Mouse (Mus musculus) thymus, adult 2 months (tissue): Measurements from ENCODE around the gene Meis3. TPM values are rescaled to one million over a fixed set of nuclear protein-coding genes. Genes with fewer than 3 reads are reported as not detected.
A peak's percentile ranks its signal among the peaks of the same experiment; 100 is the strongest.

Source experiments
- DNase-seq: peaks from one replicate; pipeline ENCODE4 v3.0.0; 2021
- H3K27ac ChIP-seq: fragments of 200-500 bp; 2 replicates; pipeline ENCODE4 v1.5.1; 2012; ENCODE audit warnings: low read length, control low read depth; ENCODE audit not compliant: control insufficient read depth, insufficient read depth
- H3K27me3 ChIP-seq: fragments of 200-500 bp; 2 replicates; pipeline ENCODE4 v1.6.1; 2012; ENCODE audit warnings: mild to moderate bottlenecking, low read length, moderate library complexity, mixed read lengths; ENCODE audit not compliant: control insufficient read depth, insufficient read depth
- H3K36me3 ChIP-seq: fragments of 200-500 bp; 2 replicates; pipeline ENCODE4 v1.6.1; 2012; ENCODE audit warnings: mild to moderate bottlenecking, low read length, moderate library complexity; ENCODE audit not compliant: control insufficient read depth, insufficient read depth
- H3K4me1 ChIP-seq: fragments of 200-500 bp; replicated peaks from 2 replicates; pipeline ENCODE4 v1.6.1; 2012; ENCODE audit warnings: low read length; ENCODE audit not compliant: control insufficient read depth, insufficient read depth
- H3K4me3 ChIP-seq: fragments of 200-500 bp; 2 replicates; pipeline ENCODE4 v1.5.1; 2012; ENCODE audit warnings: mild to moderate bottlenecking, low read length, control low read depth, moderate library complexity; ENCODE audit not compliant: control insufficient read depth, insufficient read depth
- CTCF ChIP-seq: fragments of 200-500 bp; IDR thresholded peaks from 2 replicates; pipeline ENCODE4 v1.5.1; 2012; ENCODE audit warnings: mild to moderate bottlenecking, control low read depth, low read length, moderate library complexity, borderline replicate concordance; ENCODE audit not compliant: control insufficient read depth, poor library complexity, insufficient read depth; ENCODE audit errors: extremely low read depth
- POLR2A ChIP-seq: fragments of 200-500 bp; IDR thresholded peaks from 2 replicates; pipeline ENCODE4 v1.6.1; 2012; ENCODE audit warnings: mild to moderate bottlenecking, low read length, control low read depth, moderate library complexity; ENCODE audit not compliant: control insufficient read depth, poor library complexity, insufficient read depth; ENCODE audit errors: extremely low read depth
- WGBS: fragments of 180-500 bp; shearing (Covaris S2); methylation state at CpG from one replicate; pipeline ENCODE4 v1.1.7; 2018; 5-methylcytosine and 5-hydroxymethylcytosine counted together
- polyA plus RNA-seq: library from polyadenylated mRNA; depleted of rRNA; stranded (reverse); fragments of >200 nt; gene quantifications from 2 replicates; pipeline ENCODE4 v1.2.3, GENCODE M21; 2012

Gene Meis3
- polyA plus RNA-seq, 1 experiment: 65.2 TPM

DNA sequence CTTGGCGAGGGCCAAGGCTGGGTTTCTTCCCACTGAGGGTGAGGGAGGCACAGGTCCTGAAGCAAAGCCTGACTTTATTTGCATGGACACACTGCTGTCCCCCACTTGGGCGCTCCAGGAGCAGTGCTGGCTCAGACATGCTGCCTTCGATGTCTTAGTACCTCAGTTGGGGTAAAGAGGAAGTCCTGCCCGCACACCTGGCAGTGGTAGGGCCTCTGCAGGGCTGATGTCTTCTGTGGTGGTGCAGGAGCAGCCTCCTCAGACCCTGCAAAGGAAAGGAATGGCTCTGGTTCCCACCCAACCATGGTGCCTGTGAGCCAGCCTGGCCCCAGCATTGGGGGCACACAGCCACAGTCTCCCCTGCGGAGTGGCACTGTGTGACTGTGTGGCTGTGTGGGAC, 22.3 kb downstream of the Meis3 start:
- H3K4me3 ChIP-seq: no peak overlapping the region
- no peaks in the 10 kb centered on the region for H3K36me3 ChIP-seq
- DNase-seq: peak; percentile 69

GRCm38 (mm10) chr7:16198540-16198939, 23.6 kb downstream of the Meis3 start:
- peak; percentile 43 for DNase-seq
- Histone ChIP-seq H3K27ac (peak overlapping the region; percentile 76), H3K4me1 (peaks cover 75% of the 10 kb centered on the region), H3K4me3 (no peak overlapping the region), H3K36me3 (no peaks in the 10 kb centered on the region), H3K27me3 (no peaks in the 10 kb centered on the region)
- WGBS: 29% methylated on average over 11 of the region's 11 CpGs
- TF ChIP-seq POLR2A: no peak
- no peak for TF ChIP-seq CTCF

More for the DNA sequence above, 22.3 kb downstream of the Meis3 start:
- TF ChIP-seq CTCF (no peak), POLR2A (no peak)
- no peaks in the 10 kb centered on the region for H3K27me3 ChIP-seq
- peak overlapping the region; percentile 76 for H3K27ac ChIP-seq
- WGBS: 13% methylated on average over 5 of the region's 5 CpGs
- H3K4me1 ChIP-seq: peaks cover 80% of the 10 kb centered on the region

DNA sequence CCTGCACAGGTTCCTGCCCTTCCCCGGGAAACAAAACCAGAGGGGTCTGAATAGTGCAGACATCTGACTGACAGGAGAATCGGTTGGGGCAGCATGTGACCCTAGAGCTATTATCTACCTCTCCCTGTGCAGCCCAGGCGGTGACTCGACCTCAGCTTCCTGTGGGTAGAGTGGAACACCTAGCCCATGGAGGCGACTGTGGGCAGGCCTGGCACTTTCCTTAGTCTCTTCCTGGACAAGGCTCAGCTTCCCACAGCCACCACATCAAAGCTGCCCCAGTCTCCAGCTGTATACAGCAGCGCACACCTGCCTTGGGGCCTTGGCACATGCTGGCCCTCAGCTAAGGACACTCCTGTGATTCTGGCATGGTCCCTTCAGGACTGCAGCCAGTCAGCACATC, 26.2 kb downstream of the Meis3 start:
- whole genome bisulfite sequencing: 5% methylated on average over 6 of the region's 6 CpGs
- peak overlapping the region; percentile 26; the same call in 1 of the 2 replicates for H3K27ac ChIP-seq

GRCm38 (mm10) chr7:16202756-16203504, 28.0 kb downstream of the Meis3 start:
- 88% methylated on average over 15 of the region's 15 CpGs for WGBS
- Histone ChIP-seq H3K27ac (no peak overlapping the region), H3K4me1 (peaks cover 82% of the 10 kb centered on the region), H3K36me3 (no peaks in the 10 kb centered on the region), H3K4me3 (no peak overlapping the region), H3K27me3 (no peaks in the 10 kb centered on the region)
- DNase-seq: no peak
- TF ChIP-seq CTCF: no peak
- TF ChIP-seq POLR2A: no peak

More for the DNA sequence above, 26.2 kb downstream of the Meis3 start:
- no peak for TF ChIP-seq CTCF
- no peak for TF ChIP-seq POLR2A
- Histone ChIP-seq H3K27me3 (no peaks in the 10 kb centered on the region), H3K36me3 (no peaks in the 10 kb centered on the region), H3K4me3 (no peak overlapping the region), H3K4me1 (peaks cover 81% of the 10 kb centered on the region)
- DNase-seq: peak; percentile 73

DNA sequence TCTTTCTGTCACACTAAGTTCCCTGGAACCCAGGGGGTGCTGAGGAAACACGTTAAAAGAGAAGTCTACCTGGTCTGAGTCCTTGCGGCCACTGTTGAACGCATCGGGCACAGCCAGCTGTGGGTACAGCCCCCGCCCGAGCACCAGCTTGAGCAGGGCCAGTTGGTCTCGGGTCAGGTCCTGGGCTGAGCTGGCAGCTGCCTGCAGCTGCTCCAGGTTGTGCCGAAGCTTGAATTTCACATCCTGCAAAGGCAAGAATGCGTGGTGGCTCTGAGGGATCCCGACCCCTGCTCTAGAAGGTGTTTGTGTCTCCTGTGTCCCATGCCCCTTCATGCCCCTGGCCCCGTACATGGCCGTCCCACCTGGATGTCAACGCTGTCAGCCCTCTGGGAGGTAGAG, 28.6 kb downstream of the Meis3 start:
- TF ChIP-seq CTCF (no peak), POLR2A (no peak)
- no peak overlapping the region for H3K4me3 ChIP-seq
- no peak for DNase-seq
- H3K4me1 ChIP-seq: peaks cover 80% of the 10 kb centered on the region
- H3K27me3 ChIP-seq: no peaks in the 10 kb centered on the region
- H3K36me3 ChIP-seq: no peaks in the 10 kb centered on the region
- WGBS: 96% methylated on average over 13 of the region's 13 CpGs
- H3K27ac ChIP-seq: no peak overlapping the region

DNA sequence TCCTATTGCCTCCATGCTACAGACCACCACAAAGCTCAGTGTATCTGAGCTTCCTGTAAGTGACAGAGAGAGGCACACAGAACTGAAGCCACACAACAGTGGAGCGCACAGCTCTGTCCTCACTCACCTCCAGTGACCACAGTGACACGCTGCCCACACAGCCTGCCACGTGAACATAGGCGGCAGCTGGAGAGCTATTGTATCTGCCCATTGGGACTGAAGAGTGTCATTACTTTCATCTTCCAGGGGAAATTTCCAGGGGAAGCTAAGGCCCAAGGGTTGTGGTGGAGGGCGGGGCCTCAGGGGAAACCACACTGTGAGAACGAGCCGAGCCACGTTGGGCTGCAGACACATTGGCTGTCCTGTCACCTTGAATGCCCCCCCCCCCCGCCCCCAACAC, 29.9 kb downstream of the Meis3 start:
- H3K27ac ChIP-seq: peak overlapping the region; percentile 29; the same call in 1 of the 2 replicates
- no peaks in the 10 kb centered on the region for H3K36me3 ChIP-seq
- peaks cover 68% of the 10 kb centered on the region for H3K4me1 ChIP-seq
- no peak overlapping the region for H3K4me3 ChIP-seq
- WGBS: 27% methylated on average over 9 of the region's 9 CpGs
- TF ChIP-seq POLR2A: no peak
- no peak for TF ChIP-seq CTCF
- no peak for DNase-seq
- H3K27me3 ChIP-seq: no peaks in the 10 kb centered on the region
